Mouse (Mus musculus) hindlimb bud, embryonic 11.5 days (tissue): ENCODE results near the gene Akt2.

Experiments used
- DNase-seq: peaks from one replicate; pipeline ENCODE4 v3.0.0-alpha.2; 2012; ENCODE audit warnings: low read depth, low spot score; ENCODE audit errors: extremely low spot score

Gene Akt2

DNA sequence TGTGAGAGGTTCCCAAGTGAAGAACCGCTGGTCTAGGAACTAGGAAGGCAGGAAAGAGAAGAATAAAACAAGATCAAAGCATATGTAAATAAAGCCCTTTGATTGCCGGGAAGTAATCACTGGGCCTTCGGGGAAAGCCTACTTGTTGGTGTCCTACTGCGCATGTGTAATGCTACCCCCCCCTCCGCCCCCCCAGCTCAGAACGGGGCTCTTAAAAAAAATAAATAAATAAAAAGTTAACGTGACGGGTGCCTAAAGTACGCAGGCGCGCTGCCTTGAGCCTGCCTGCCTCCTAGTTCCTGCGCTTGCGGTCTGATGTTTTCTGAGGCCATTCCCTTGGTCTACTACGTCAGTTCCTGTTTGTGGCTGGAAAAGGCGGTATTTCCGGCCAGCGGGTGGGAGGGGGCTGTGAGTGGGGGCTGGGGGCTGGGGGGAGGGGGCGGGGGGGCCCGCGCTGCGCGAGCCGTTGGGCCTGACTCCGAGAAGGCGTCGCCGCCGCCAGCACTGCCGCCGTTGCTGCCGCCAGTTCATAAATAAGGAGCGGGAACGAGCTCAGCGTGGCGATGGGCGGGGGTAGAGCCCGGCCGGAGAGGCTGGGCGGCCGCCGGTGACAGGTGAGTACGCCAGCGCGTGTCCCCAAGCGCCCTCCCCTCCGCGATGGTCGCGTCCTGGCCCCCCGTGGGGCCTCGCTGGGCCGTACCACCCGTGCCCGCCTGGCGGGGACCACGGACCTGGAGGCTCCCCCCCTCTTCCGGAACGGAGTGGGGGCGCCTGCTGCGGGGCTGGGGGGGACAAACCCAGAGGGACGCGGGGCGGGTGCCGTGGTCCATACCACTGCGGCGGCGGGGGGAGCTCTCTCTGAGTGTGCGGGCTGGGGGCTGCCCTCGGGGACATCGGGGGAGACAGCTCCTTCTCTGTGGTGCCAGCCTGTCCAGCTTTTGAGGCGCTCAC, at the start of gene Akt2:
Gene Akt2 (plus strand): TSS at position 287 of the 951 bp plus-strand sequence.
- DNase-seq, result peak; percentile 89

DNA sequence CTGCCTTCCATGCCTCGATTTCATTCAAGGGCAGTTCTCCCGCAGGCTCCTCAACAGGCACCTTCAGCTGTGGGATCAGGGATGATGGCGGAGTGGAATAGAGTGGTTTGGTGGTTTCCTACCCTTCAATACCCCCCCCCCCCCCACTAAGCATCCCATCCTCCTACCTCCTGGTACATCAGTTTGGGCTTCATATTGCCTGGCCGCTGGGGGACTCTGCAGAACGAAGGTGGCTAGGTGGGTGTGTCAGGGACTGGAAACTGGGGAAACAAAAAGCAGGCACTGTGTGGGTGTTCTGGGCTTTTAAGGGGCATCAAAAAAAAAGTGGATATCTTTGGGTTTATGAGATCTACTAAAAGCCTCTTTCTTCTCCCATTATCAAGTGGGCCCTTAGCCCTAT, 49.4 kb upstream of the Akt2 start:
- DNase-seq, result no peak

GRCm38 (mm10) chr7:27542392-27543033, 48.8 kb upstream of the Akt2 start:
- peak; percentile 41 for DNase-seq

DNA sequence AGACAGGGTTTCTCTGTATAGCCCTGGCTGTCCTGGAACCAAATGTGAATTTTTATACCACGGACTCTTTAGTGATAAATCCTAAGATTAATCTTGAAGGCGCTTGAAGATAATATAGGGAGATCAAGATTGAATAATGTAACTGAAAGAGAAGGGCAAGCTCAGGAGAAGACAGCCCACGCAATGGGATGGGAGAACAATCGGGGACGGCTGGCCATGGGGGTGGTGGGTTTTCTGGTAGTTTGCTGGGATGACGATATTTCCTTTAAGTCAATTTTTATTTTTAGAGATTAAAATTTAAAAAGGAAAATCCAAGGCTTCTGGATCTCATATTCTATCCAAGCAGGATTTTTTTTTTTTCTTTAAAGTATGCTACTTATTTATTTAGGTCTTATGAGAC, 48.3 kb upstream of the Akt2 start:
- no peak for DNase-seq

- no peak for DNase-seq
Observed at GRCm38 (mm10) chr7:27543851-27544250, 47.5 kb upstream of the Akt2 start.

DNA sequence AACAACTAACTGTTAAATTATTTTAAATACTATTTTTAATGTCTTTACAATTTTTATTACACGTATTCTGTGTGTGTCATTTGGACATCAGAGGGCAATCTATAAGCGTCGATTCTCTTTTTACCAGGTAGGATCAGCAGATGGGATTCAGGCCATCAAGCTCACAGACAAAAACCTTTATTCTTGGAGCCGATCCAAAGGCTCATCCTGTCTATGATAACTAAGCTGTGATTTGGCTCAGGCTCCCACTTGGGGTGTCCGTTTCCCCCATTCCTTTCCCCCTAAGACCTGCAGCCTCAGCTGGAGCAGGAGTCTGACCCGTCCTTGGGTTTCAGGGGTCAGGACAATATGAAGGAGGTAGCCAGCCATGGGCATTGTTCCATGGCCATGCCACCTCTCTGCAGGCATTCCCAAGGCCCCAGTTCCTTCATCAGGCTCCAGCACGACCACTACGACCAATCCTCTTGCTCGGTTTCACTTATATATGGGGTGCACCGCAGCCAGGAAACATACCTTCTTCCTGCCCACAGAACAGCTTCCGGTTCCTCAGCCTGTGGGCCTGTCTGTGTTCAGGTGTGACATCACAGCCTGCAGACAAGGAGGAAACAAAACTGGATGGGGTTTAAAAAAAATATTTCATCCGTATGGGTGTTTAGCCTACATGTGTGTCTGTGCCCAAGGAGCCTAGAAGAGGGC, 46.5 kb upstream of the Akt2 start:
- DNase-seq, result no peak

GRCm38 (mm10) chr7:27549597-27549996, 41.8 kb upstream of the Akt2 start:
- no peak for DNase-seq

DNA sequence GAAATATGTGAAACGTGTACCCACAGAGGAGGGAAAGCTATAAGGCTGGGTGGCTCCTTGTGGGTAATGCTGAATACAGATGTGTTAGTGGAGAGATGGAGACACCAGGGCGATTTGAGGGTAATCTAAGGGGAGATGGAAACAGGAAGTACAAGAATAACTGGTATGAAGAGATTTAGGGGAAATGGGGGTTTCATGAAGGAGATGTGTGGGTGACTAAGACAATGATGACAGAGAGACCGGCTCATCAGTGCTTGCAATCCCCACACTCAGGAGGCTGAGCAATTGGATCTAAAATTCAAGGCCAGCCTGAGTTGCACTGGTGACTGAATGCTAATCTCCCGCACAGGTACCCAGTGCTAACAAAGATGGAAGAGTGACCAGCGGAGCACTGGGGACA, 39.3 kb upstream of the Akt2 start:
- DNase-seq, result no peak

GRCm38 (mm10) chr7:27552931-27553513, 38.3 kb upstream of the Akt2 start, which contains the start of the genes Pld3 and 2310022A10Rik:
Gene Pld3 (minus strand): TSS chr7:27553218.
Gene 2310022A10Rik (plus strand): TSS chr7:27553233.
- peak; percentile 77 for DNase-seq

- no peak for DNase-seq
Observed at GRCm38 (mm10) chr7:27560291-27560887, 31.0 kb upstream of the Akt2 start.

- no peak for DNase-seq
Observed at GRCm38 (mm10) chr7:27560978-27561377, 30.4 kb upstream of the Akt2 start.

DNA sequence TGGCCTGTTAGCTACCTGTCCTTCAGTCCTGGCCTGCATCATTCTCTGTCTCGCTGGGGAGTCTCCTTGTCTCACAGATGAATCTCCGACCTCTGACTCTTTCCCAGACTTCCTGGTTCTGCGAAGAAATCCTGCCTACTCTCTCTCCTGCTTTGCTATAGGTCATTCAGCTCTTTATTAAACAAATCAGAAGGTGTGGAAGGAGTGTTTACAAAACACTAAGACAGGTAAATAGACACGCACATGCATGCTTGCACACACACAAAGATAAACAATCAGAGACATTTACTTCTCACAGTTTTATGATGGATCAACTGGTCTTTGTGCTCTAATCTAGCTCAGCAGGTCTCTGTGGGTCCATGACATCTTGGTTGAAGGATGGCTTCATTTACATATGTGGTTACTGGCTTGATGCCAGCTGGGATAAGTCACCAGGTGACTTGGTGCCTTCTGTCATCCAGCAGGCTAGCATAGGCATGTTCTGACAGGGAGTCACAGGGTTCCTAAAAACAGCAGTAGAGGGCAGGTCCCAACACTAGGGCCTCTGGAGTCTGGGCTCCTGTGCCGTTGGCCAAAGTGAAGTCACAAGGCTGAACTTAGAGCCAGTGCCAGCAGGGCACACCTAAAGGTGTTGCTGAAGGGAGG, 21.6 kb upstream of the Akt2 start:
- DNase-seq, result no peak

DNA sequence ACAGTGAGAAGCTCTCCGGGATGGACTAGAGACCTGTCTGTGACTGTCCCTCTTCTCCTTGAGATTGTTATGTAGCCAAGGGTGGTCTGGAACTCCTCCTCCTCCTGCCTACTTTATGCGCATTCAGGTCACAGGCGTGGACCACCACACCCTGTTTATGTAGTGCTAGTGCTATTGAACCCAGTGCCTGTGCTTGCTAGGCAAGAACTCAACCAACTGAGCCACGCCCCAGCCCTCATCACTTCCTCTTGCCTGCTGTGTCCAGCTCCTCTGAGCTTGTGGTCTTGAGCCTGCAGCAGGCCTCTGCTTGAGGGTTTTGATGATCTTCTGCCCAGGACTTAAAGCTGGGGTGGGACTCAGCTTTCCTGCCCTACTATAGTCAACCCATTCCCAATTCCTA, 19.2 kb upstream of the Akt2 start:
- no peak for DNase-seq

DNA sequence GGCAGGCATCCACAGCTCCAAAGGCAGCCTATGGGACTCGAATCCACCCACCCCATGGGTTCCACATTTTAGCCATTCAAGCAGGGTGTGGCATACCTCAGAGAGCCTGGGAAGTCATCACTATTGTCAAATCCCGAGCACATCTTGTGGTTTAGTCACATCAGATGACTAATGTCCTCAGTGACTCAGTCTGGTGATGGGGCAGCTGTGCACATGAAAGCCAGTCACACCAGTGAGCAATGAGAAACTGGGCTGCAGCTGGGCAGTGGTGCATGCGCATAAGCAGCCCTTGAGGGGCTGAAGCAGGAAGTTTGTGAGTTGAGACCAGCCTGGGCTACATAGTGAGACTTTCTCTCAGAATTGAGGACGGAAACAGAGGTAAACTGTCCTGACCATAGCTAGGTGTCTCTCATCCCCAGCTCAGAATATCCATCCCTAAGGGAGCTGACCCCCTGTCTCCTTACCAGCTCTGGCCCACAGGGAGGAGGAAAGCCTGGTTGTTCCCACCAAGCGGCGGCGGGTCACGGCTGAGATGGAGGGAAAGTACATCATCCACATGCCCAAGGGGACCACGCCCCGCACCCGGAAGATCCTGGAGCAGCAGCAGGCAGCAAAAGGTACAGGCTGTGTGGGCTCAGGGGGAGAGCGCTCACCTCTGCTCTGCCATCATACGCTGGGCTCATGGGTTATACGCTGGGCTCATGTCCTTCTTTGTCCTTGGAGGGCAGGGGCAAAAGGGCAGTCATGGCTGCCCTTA, 17.1 kb upstream of the Akt2 start:
- no peak for DNase-seq

- DNase-seq, result no peak
Observed at GRCm38 (mm10) chr7:27576914-27577313, 14.4 kb upstream of the Akt2 start.

GRCm38 (mm10) chr7:27577589-27577988, 13.8 kb upstream of the Akt2 start:
- no peak for DNase-seq

GRCm38 (mm10) chr7:27578465-27578864, 12.9 kb upstream of the Akt2 start:
- no peak for DNase-seq

DNA sequence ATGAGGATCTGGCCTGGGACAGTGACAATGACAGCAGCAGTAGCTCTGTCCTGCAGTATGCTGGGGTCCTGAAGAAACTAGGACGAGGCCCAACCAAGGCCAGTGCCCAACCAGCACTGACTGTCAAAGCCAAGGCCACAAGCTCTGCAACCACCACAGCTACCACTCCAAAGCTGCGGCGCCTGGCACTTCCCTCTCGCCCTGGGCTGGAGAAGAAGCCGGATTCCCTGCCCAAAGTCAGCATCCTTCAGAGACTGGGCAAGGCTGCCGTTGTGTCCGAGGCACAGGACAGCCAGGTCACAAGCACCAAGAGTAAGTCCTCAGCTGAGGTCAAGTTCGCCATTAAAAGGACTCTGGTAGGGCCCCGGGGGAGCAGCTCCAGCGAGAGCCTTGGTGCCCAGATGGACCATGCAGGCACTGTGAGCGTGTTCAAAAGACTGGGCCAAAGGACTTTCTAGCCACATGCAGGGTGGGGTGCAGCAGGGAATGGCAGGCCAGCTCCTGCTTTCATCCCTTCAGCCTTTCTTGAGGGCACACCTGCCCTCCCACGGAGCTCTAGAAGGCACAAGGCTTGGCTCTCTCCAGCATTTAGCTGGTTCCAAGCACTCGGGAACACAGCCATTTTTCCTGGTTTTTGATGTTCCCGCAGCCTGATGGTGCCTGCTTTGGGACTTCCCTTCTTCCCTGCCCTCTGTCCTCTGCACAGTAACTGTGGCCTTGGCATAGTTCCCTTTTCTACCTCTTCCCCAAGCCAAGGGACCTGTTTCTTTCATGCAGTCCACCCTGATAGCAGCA, 10.8 kb upstream of the Akt2 start:
- DNase-seq, result no peak

DNA sequence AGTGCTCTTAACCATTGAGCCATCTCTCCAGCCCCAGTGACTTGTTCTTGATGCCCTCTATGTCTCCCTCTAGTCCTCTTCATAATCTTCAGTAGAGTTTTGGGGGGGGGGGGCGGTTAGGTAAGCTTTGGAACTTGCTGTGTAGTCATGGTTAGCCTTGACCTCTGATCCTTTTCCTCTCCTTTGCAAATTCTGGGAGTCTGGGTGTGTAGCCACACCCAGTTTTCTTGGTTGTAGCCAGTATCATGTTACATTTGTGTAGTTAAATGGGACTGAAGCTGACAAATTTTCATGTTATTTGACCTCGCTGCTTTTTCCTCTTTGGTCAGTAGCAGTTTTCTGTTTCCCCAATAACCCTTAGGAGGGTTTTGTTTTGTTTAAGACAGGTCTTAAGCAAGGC, 4.5 kb upstream of the Akt2 start:
- no peak for DNase-seq
